Mouse (Mus musculus) cerebellum, adult 11 months (tissue): Measurements from ENCODE around the gene Sec14l4.

ENCODE experiments used
- DNase-seq: peaks from one replicate; pipeline ENCODE4 v3.0.0; 2022

Sec14l4 gene

GRCm38 (mm10) chr11:4029343-4029742, 1.9 kb upstream of the Sec14l4 start:
- DNase-seq = no peak

- no peak for DNase-seq
These were observed 699 bp downstream of the Sec14l4 start for GRCm38 (mm10) chr11:4031961-4032360.

GRCm38 (mm10) chr11:4033471-4033870, 2.2 kb downstream of the Sec14l4 start:
- no peak for DNase-seq

GRCm38 (mm10) chr11:4034169-4034568, 2.9 kb downstream of the Sec14l4 start:
- DNase-seq = no peak

- no peak for DNase-seq
These were observed 4.0 kb downstream of the Sec14l4 start for GRCm38 (mm10) chr11:4035116-4035892.

- no peak for DNase-seq
These were observed 4.7 kb downstream of the Sec14l4 start for GRCm38 (mm10) chr11:4035916-4036315.

- DNase-seq = no peak
These were observed 5.3 kb downstream of the Sec14l4 start for GRCm38 (mm10) chr11:4036365-4037084.

GRCm38 (mm10) chr11:4039951-4040350, 8.7 kb downstream of the Sec14l4 start:
- no peak for DNase-seq

GRCm38 (mm10) chr11:4041123-4041625, 9.9 kb downstream of the Sec14l4 start:
- DNase-seq = no peak

GRCm38 (mm10) chr11:4043081-4043480, 11.8 kb downstream of the Sec14l4 start:
- DNase-seq = no peak

GRCm38 (mm10) chr11:4046526-4046925, 15.3 kb downstream of the Sec14l4 start:
- no peak for DNase-seq

GRCm38 (mm10) chr11:4047766-4048165, 16.5 kb downstream of the Sec14l4 start:
- DNase-seq = no peak

GRCm38 (mm10) chr11:4048438-4048837, 17.2 kb downstream of the Sec14l4 start:
- no peak for DNase-seq

- peak; percentile 52 for DNase-seq
These were observed 22.3 kb downstream of the Sec14l4 start for GRCm38 (mm10) chr11:4053586-4053985.

GRCm38 (mm10) chr11:4060866-4061575, 29.8 kb downstream of the Sec14l4 start:
- DNase-seq = no peak

- no peak for DNase-seq
These were observed 31.3 kb downstream of the Sec14l4 start for GRCm38 (mm10) chr11:4062523-4062922.

- DNase-seq = no peak
These were observed 31.7 kb downstream of the Sec14l4 start for GRCm38 (mm10) chr11:4062981-4063380.

- DNase-seq = no peak
These were observed 33.4 kb downstream of the Sec14l4 start, which contains the start of gene Sec14l3 for GRCm38 (mm10) chr11:4064627-4065122. Sec14l3 (plus strand) TSS chr11:4064841.

GRCm38 (mm10) chr11:4069664-4070063, 38.4 kb downstream of the Sec14l4 start:
- DNase-seq = no peak

- DNase-seq = no peak
These were observed 45.4 kb downstream of the Sec14l4 start for GRCm38 (mm10) chr11:4076633-4077032.

GRCm38 (mm10) chr11:4078267-4078933, 47.1 kb downstream of the Sec14l4 start:
- no peak for DNase-seq

GRCm38 (mm10) chr11:4080219-4080618, 49.0 kb downstream of the Sec14l4 start:
- peak; percentile 29 for DNase-seq
